Mouse (Mus musculus) testis, adult 2 months (tissue): ENCODE data around the gene Agl.

Experiments
- CTCF ChIP-seq: fragments of 200-500 bp; IDR thresholded peaks from 2 replicates; pipeline ENCODE4 v1.5.1; 2012; ENCODE audit warnings: low read depth, mild to moderate bottlenecking, inconsistent platforms, low read length, moderate library complexity; ENCODE audit not compliant: control insufficient read depth, insufficient read depth, insufficient replicate concordance
- POLR2A ChIP-seq: fragments of 200-500 bp; IDR thresholded peaks from 2 replicates; pipeline ENCODE4 v1.6.1; 2012; ENCODE audit warnings: low read depth, mild to moderate bottlenecking, inconsistent platforms, low read length, moderate library complexity; ENCODE audit not compliant: control insufficient read depth

DNA sequence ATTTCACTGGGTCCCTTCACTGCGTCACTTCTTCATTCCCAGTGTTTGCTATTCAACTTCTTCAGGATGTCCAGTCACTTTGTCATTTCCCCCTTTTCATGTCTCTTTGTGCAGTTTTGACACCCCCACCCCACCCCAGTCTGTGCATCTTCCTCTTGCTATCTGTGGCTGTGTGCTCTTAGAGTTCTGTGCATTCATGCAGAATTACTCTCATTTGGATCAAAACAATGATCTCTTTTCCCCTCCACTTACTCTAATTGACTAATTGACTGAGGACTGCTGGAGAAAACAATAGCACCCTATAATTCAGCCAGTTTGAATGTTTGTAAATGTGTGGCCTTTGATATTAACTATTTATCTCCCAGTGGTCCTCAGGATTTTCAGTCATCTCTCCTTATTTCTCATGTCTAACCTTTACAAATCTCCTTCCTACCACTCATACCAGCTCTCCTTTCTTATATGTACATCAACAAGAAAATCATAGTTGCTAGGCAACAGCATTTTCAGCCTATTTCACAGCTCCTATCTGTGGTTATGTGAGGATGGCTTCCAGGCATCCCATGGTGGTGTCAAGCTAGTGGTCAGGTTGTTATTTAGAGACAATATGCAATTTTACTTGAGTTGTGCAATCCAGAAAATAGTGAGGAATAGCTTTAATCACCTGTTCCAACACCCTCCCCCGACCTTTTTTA lies 78.3 kb downstream of the Agl start:
- TF ChIP-seq CTCF (no peak), POLR2A (no peak)
